Mouse (Mus musculus) small intestine, adult 2 months (tissue): Measurements from ENCODE around the gene Snrpa1.

Experiments used
- CTCF ChIP-seq: fragments of 200-500 bp; IDR thresholded peaks from 2 replicates; pipeline ENCODE4 v1.5.1; 2012; ENCODE audit warnings: low read depth, mild to moderate bottlenecking, control low read depth, inconsistent platforms, low read length, moderate library complexity, mixed read lengths; ENCODE audit not compliant: insufficient replicate concordance, insufficient read length; ENCODE audit errors: extremely low read depth
- POLR2A ChIP-seq: fragments of 200-500 bp; IDR thresholded peaks from 2 replicates; pipeline ENCODE4 v1.6.1; 2012; ENCODE audit warnings: low read depth, mild to moderate bottlenecking, control low read depth, inconsistent platforms, low read length, moderate library complexity

DNA sequence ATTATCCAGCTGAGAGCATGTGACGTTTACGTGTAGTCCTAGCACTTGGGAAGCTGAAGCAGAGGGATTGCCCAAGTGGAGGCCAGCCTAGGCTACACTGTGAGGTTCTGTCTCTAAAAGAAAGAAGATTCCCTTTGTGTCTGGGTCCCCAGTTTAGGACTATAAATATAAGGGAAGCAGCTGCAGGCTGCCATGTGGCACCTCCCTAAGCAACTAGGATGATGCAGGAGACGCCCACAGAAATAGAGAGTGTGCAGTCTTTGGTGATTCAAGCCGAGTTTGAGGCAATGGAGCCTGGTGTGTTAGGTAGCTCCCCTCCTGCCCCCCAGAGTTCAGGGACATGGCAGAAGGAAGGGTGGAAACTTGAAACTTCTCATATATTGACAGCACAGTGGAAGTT, 28.8 kb downstream of the Snrpa1 start:
- TF ChIP-seq POLR2A (no peak), CTCF (no peak)
